Mouse (Mus musculus): ENCODE measurements around the gene Hcst. TPM values are rescaled to one million over a fixed set of nuclear protein-coding genes. Genes with fewer than 3 reads are reported as not detected.

Gene Hcst
- polyA plus RNA-seq (2016; fragmentation: Nextera tagmentation; extraction: Ambion mirVana) = 0.35 TPM in 1 of 2 replicates, not detected in the other

GRCm38 (mm10) chr7:30419561-30420499, at the start of gene Hcst:
Gene Hcst, minus strand, starts transcription at chr7:30419854.
- H3K4me3 ChIP-seq = no peak within 1 kb of the TSS
- no peak for DNase-seq (ENCODE audit: low spot score)
- H3K27ac ChIP-seq (replicated peaks) = no peak within 1 kb of the TSS
- 75% methylated on average over 10 of the region's 10 CpGs for WGBS
- H3K9me3 ChIP-seq (replicated peaks) = peaks cover 4% of the 10 kb centered on the region
- H3K4me1 ChIP-seq = peaks cover 24% of the 10 kb centered on the region
- H3K27me3 ChIP-seq (ENCODE audit: low read depth, poor library complexity, severe bottlenecking) = peaks cover 42% of the 10 kb centered on the region
- no peaks in the 10 kb centered on the region for H3K36me3 ChIP-seq

- Histone ChIP-seq H3K27me3 (ENCODE audit: low read depth, poor library complexity, severe bottlenecking) (peaks cover 90% of the 10 kb centered on the region), H3K4me3 (no peak overlapping the region), H3K36me3 (no peaks in the 10 kb centered on the region), H3K27ac (replicated peaks) (no peak overlapping the region), H3K4me1 (peaks cover 11% of the 10 kb centered on the region), H3K9me3 (replicated peaks) (no peaks in the 10 kb centered on the region)
- WGBS = 19% methylated on average over 6 of the region's 6 CpGs
- no peak for DNase-seq (ENCODE audit: low spot score)
Observed at GRCm38 (mm10) chr7:30464816-30465300, 45.2 kb upstream of the Hcst start.

DNA sequence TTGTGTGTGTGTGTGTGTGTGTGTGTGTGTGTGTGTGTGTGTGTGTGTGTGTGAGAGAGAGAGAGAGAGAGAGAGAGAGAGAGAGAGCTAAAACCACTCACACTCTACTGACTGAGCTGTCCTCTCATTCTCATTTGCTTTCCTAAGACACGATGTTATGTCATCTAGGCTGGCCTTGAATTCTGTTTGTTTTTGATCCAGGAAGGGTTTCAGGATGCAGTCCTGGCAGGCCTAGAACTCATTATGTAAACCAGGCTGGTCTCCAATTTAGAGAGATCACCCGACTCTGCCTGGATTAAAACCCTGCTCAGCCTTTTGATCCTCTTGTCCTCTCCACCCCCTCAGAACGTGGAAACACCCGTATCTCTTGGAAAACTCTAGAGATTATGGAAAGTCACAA, 44.3 kb upstream of the Hcst start:
- peaks cover 17% of the 10 kb centered on the region for H3K4me1 ChIP-seq
- no peak overlapping the region for H3K4me3 ChIP-seq
- H3K9me3 ChIP-seq (replicated peaks) = no peaks in the 10 kb centered on the region
- H3K36me3 ChIP-seq = no peaks in the 10 kb centered on the region
- H3K27me3 ChIP-seq (ENCODE audit: low read depth, poor library complexity, severe bottlenecking) = peaks cover 97% of the 10 kb centered on the region
- 14% methylated on average over 4 of the region's 4 CpGs for WGBS
- DNase-seq (ENCODE audit: low spot score) = no peak
- H3K27ac ChIP-seq (replicated peaks) = no peak overlapping the region

DNA sequence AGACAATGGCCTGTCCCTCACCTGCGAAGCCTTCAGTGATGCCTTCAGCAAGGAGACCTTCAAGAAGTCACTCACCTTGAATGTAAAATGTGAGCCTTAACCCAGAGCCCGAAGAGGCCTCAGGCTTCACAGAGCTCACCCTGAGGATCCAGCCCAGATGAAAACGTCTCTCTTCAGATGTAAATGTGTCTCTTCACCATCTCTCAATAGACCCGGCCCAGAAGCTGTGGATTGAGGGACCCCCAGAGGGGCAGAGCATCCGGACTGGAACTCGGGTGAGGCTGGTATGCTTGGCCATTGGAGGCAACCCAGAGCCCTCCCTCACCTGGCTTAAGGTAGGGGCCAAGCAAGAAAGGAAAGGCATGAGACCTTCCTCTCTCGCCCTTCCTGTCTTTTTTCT, 43.9 kb upstream of the Hcst start:
- peaks cover 100% of the 10 kb centered on the region for H3K27me3 ChIP-seq (ENCODE audit: low read depth, poor library complexity, severe bottlenecking)
- H3K9me3 ChIP-seq (replicated peaks) = no peaks in the 10 kb centered on the region
- no peak for DNase-seq (ENCODE audit: low spot score)
- 26% methylated on average over 7 of the region's 7 CpGs for WGBS
- no peak overlapping the region for H3K4me3 ChIP-seq
- no peaks in the 10 kb centered on the region for H3K36me3 ChIP-seq
- no peak overlapping the region for H3K27ac ChIP-seq (replicated peaks)
- peaks cover 19% of the 10 kb centered on the region for H3K4me1 ChIP-seq

DNA sequence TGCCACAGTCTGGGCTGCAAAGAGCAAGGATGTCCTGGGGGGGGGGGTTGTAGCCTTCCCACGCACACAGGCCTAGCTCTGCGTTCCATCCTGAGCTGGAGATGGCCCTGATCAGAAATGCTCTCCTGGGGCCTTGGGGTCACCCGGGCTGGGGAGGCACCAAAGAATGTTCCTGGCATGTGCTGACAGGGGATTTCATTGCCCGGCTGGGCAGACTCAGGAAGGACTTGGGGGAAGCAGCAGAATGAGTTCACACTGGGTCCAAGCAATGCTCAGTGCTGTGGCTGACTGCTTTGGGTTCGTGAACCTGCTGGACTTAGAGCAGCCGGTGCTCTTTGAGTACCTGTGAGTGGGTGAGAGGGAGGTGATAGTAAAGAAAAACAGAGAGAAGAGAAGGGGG, 39.8 kb upstream of the Hcst start:
- Histone ChIP-seq H3K9me3 (replicated peaks) (0 out of 2 replicates have a peak, but pooled peaks cover 2% of the 10 kb centered on the region), H3K4me3 (no peak overlapping the region), H3K27me3 (ENCODE audit: low read depth, poor library complexity, severe bottlenecking) (peaks cover 100% of the 10 kb centered on the region), H3K27ac (replicated peaks) (no peak overlapping the region), H3K36me3 (no peaks in the 10 kb centered on the region), H3K4me1 (peaks cover 32% of the 10 kb centered on the region)
- 35% methylated on average over 6 of the region's 6 CpGs for WGBS
- no peak for DNase-seq (ENCODE audit: low spot score)

DNA sequence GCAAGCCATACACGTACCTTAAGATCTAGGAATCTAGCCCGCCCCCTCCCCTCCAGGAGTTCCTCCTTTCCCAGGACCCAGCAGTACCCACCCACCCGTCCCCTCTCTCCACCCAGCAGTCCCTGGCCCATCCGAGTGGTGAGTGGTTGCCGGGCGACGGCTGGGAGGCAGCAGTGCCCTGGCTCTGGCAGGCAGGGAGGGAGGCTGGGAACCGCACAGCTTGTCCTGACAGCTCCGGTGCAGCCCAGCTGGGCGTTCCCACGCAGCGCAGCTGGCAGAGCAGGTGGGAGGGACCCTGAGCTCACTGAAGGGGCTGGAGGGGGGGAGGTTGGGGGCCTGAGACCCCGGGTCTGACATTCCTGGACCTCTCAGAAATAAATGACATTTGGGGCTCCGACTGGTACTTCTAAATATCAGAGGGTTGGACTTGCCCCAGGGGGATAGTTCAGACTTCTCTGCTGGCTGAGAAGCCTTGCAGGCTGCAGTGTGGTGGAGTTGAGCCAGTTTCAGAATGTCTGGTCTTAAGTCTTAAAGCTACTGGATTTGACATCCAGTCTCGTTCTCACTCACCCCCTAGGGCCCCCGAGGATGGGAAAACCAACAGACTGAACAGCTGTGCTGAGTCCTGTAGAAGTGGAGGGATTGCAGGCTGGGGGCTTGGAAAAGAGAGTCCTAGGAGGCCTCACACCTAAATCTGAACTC, 38.1 kb upstream of the Hcst start, which contains the start of the genes Kirrel2 and Nphs1:
Gene Kirrel2, minus strand, starts transcription at position 62 of the 702 bp plus-strand sequence.
Gene Nphs1, plus strand, starts transcription at position 687 of the 702 bp plus-strand sequence.
- Histone ChIP-seq H3K9me3 (replicated peaks) (0 out of 2 replicates have a peak, but pooled peaks cover 2% of the 10 kb centered on the region), H3K27ac (replicated peaks) (peak within 1 kb of the TSS; percentile 52), H3K27me3 (ENCODE audit: low read depth, poor library complexity, severe bottlenecking) (peaks cover 100% of the 10 kb centered on the region), H3K4me3 (peak within 1 kb of the TSS; percentile 48), H3K4me1 (peaks cover 45% of the 10 kb centered on the region), H3K36me3 (no peaks in the 10 kb centered on the region)
- peak; percentile 76 for DNase-seq (ENCODE audit: low spot score)
- 2% methylated on average over 16 of the region's 16 CpGs for WGBS

- DNase-seq (ENCODE audit: low spot score) = peak; percentile 44
- under 1% methylated on average over 31 of the region's 31 CpGs for WGBS
- peaks cover 45% of the 10 kb centered on the region for H3K4me1 ChIP-seq
Observed at GRCm38 (mm10) chr7:30456911-30457628, 37.4 kb upstream of the Hcst start.

GRCm38 (mm10) chr7:30456487-30456886, 36.8 kb upstream of the Hcst start:
- H3K27ac ChIP-seq (replicated peaks) = peak overlapping the region; percentile 52
- DNase-seq (ENCODE audit: low spot score) = no peak
- 0 out of 2 replicates have a peak, but pooled peaks cover 2% of the 10 kb centered on the region for H3K9me3 ChIP-seq (replicated peaks)
- peaks cover 100% of the 10 kb centered on the region for H3K27me3 ChIP-seq (ENCODE audit: low read depth, poor library complexity, severe bottlenecking)
- WGBS = 2% methylated on average over 9 of the region's 9 CpGs
- no peaks in the 10 kb centered on the region for H3K36me3 ChIP-seq
- H3K4me3 ChIP-seq = peak overlapping the region; percentile 48
- peaks cover 45% of the 10 kb centered on the region for H3K4me1 ChIP-seq

More at GRCm38 (mm10) chr7:30456911-30457628, 37.4 kb upstream of the Hcst start:
- Histone ChIP-seq H3K27me3 (ENCODE audit: low read depth, poor library complexity, severe bottlenecking) (peaks cover 100% of the 10 kb centered on the region), H3K9me3 (replicated peaks) (0 out of 2 replicates have a peak, but pooled peaks cover 2% of the 10 kb centered on the region), H3K27ac (replicated peaks) (peak overlapping the region; percentile 52), H3K4me3 (peak overlapping the region; percentile 48), H3K36me3 (no peaks in the 10 kb centered on the region)

- no peak overlapping the region for H3K27ac ChIP-seq (replicated peaks)
- peaks cover 97% of the 10 kb centered on the region for H3K27me3 ChIP-seq (ENCODE audit: low read depth, poor library complexity, severe bottlenecking)
- WGBS = 8% methylated on average over 6 of the region's 6 CpGs
- DNase-seq (ENCODE audit: low spot score) = no peak
- H3K4me3 ChIP-seq = peak overlapping the region; percentile 19; the same call in 1 of the 2 replicates
- H3K9me3 ChIP-seq (replicated peaks) = 0 out of 2 replicates have a peak, but pooled peaks cover 2% of the 10 kb centered on the region
- H3K36me3 ChIP-seq = no peaks in the 10 kb centered on the region
- H3K4me1 ChIP-seq = peaks cover 42% of the 10 kb centered on the region
Observed at GRCm38 (mm10) chr7:30454259-30454658, 34.6 kb upstream of the Hcst start.

GRCm38 (mm10) chr7:30453766-30454165, 34.1 kb upstream of the Hcst start:
- H3K4me1 ChIP-seq = peaks cover 39% of the 10 kb centered on the region
- H3K36me3 ChIP-seq = no peaks in the 10 kb centered on the region
- H3K27ac ChIP-seq (replicated peaks) = no peak overlapping the region
- 2% methylated on average over 25 of the region's 25 CpGs for WGBS
- peaks cover 92% of the 10 kb centered on the region for H3K27me3 ChIP-seq (ENCODE audit: low read depth, poor library complexity, severe bottlenecking)
- 0 out of 2 replicates have a peak, but pooled peaks cover 2% of the 10 kb centered on the region for H3K9me3 ChIP-seq (replicated peaks)
- peak overlapping the region; percentile 19; the same call in 1 of the 2 replicates for H3K4me3 ChIP-seq
- no peak for DNase-seq (ENCODE audit: low spot score)

GRCm38 (mm10) chr7:30453327-30453726, 33.7 kb upstream of the Hcst start:
- H3K4me3 ChIP-seq = no peak overlapping the region
- no peak overlapping the region for H3K27ac ChIP-seq (replicated peaks)
- H3K4me1 ChIP-seq = peaks cover 35% of the 10 kb centered on the region
- no peak for DNase-seq (ENCODE audit: low spot score)
- H3K9me3 ChIP-seq (replicated peaks) = 0 out of 2 replicates have a peak, but pooled peaks cover 2% of the 10 kb centered on the region
- 16% methylated on average over 25 of the region's 25 CpGs for WGBS
- peaks cover 87% of the 10 kb centered on the region for H3K27me3 ChIP-seq (ENCODE audit: low read depth, poor library complexity, severe bottlenecking)
- H3K36me3 ChIP-seq = no peaks in the 10 kb centered on the region

DNA sequence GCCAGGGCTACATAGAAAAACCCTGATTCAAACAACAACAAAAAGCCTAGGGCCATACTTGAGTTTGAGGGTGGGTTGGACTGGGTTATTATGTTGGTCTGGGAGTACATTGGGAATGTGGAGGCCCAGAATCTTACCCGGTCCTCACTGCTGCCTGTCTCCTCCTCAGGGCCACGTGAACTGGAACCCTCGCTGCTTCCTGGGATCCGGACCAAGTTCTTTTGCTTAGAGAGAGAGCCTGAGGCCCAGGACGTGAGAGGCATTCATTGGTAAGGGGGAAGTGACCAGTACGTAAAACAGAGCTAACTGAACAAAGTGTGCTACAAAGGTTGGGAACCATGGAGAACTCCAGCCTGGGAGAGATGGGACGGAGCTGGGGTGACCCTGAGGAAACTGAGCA, 30.6 kb upstream of the Hcst start:
- no peak overlapping the region for H3K27ac ChIP-seq (replicated peaks)
- DNase-seq (ENCODE audit: low spot score) = no peak
- H3K9me3 ChIP-seq (replicated peaks) = peaks cover 20% of the 10 kb centered on the region
- H3K4me1 ChIP-seq = peaks cover 23% of the 10 kb centered on the region
- 79% methylated on average over 7 of the region's 7 CpGs for WGBS
- peaks cover 66% of the 10 kb centered on the region for H3K27me3 ChIP-seq (ENCODE audit: low read depth, poor library complexity, severe bottlenecking)
- H3K4me3 ChIP-seq = no peak overlapping the region
- H3K36me3 ChIP-seq = no peaks in the 10 kb centered on the region
